ENCODE assay signal across 9 mouse cellular contexts in the genomic region with DNA sequence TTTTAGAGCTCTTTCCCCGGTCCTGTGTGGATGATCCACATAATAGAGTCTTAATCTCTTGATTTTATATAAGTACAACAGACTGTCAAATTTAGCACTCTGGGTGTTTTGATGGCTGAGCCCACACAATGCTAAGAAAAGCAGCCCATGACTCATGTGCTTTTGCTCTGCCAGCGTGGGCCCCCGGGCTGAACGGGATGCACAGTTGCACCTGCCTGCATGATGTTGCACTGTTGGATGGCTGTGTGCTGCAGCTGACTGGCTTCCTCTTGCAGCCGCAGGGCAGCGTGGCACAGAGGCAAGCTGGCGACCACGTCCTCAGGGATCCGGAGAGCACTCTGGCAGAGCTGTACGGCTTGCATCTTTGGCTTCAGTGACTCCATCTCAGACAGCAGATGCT.
A peak's percentile ranks its signal among the peaks of the same experiment; 100 is the strongest.
DNase-seq lines count a peak whose midpoint lies in the region; ATAC-seq and TF ChIP-seq lines count a peak whose summit lies in the region.
"Had no signal": no experiment of that assay in that cellular context is flagged by ENCODE, and none has a peak within 500 bp of the region (broad histone marks: within the 10 kb centered on the region; RNA-seq: fewer than 3 reads in every experiment).

No protein-coding gene starts in this region.

- no peaks in the 10 kb centered on the region for H3K9me3 ChIP-seq in CH12.LX (replicated peaks; ENCODE audit: low read length)
- H3K9me3 ChIP-seq in neural tube, embryonic 14.5 days (ENCODE audit: control insufficient read depth, low read length): no peaks in the 10 kb centered on the region
- H3K9me3 ChIP-seq: limb, embryonic 12.5 days had no signal

- no peak overlapping the region for H3K9ac ChIP-seq in CH12.LX (ENCODE audit: insufficient read depth, low read depth)
- H3K9ac ChIP-seq in neural tube, embryonic 14.5 days (replicated peaks; ENCODE audit: low read depth, low read length): no peak overlapping the region
- H3K9ac ChIP-seq: limb, embryonic 12.5 days had no signal

- in situ Hi-C loops in CH12.LX (cut with MboI; ENCODE audit: low pct_ligation_motif_present, low pct_unique_long_range_greater_than_20kb, low sequenced_read_pairs): no loop called here

- no peak for TF ChIP-seq POLR2A in CH12.LX (IDR thresholded peaks at IDR 0.05; ENCODE audit: low read depth, low read length)

- no peak for TF ChIP-seq RAD21 in CH12.LX (IDR thresholded peaks at IDR 0.05; ENCODE audit: low read depth, low read length)

- no peaks in the 10 kb centered on the region for H3K36me3 ChIP-seq in CH12.LX (replicated peaks in 1 of 2; ENCODE audit: control insufficient read depth in 1 of 2, insufficient read depth in 1 of 2, low read length in 1 of 2)
- no peaks in the 10 kb centered on the region for H3K36me3 ChIP-seq in neural tube, embryonic 14.5 days (ENCODE audit: control insufficient read depth, insufficient read depth, low read length)

- H3K4me1 ChIP-seq in CH12.LX (ENCODE audit: control insufficient read depth in 1 of 2, insufficient read depth in 2 of 2): peaks cover 3 to 17% of the 10 kb centered on the region in 2 experiments
- no peaks in the 10 kb centered on the region for H3K4me1 ChIP-seq in neural tube, embryonic 14.5 days (ENCODE audit: control insufficient read depth, insufficient read depth, low read length)

- ATAC-seq in neural tube, embryonic 14.5 days (ENCODE audit: low read depth): peak; percentile 93

- DNase-seq in CH12.LX (ENCODE audit: extremely low read depth): peak; percentile 28
- DNase-seq in cerebellum, adult 9-11 months: peak; percentile 61
- DNase-seq in layer of hippocampus, adult 8-10 months (ENCODE audit: low spot score in 2 of 2): peak; percentile 81 to 84
- no peak for DNase-seq in heart, adult 18-20 months
- no peak for DNase-seq in ovary, postnatal 36 days (ENCODE audit: low spot score)
- no peak for DNase-seq in ovary, adult 18-20 months (ENCODE audit: low spot score)
- DNase-seq in adrenal gland, adult 8-10 months: no peak

- no peak for TF ChIP-seq EP300 in CH12.LX (IDR thresholded peaks at IDR 0.05; ENCODE audit: low read length)

- H3K79me2 ChIP-seq in CH12.LX (replicated peaks; ENCODE audit: control insufficient read depth, extremely low read depth, insufficient read depth, poor library complexity, severe bottlenecking): no peaks in the 10 kb centered on the region

- 54% methylated on average over 10 of the region's 10 CpGs for WGBS in neural tube, embryonic 14.5 days

- dilution Hi-C loops in CH12.LX (cut with MboI; ENCODE audit: extremely low pct_ligation_motif_present, extremely low pct_unique_long_range_greater_than_20kb, low sequenced_read_pairs): no loop called here

- no peaks in the 10 kb centered on the region for H3K27me3 ChIP-seq in CH12.LX (replicated peaks)
- no peaks in the 10 kb centered on the region for H3K27me3 ChIP-seq in neural tube, embryonic 14.5 days (ENCODE audit: control insufficient read depth, insufficient read depth, low read length)
- H3K27me3 ChIP-seq: limb, embryonic 12.5 days had no signal

- TF ChIP-seq CTCF in CH12.LX (conservative IDR thresholded peaks at IDR 0.05 in 1 of 2, IDR thresholded peaks at IDR 0.05 in 1 of 2; ENCODE audit: low read depth in 2 of 2, low read length in 2 of 2): no peak

- no peak overlapping the region for H3K27ac ChIP-seq in CH12.LX (ENCODE audit: insufficient read depth, low read depth)
- H3K27ac ChIP-seq in neural tube, embryonic 14.5 days (ENCODE audit: low read depth, low read length): peak overlapping the region; percentile 39; the same call in 1 of the 2 replicates
- H3K27ac ChIP-seq: limb, embryonic 12.5 days had no signal

- H3K4me2 ChIP-seq in CH12.LX (ENCODE audit: insufficient read depth, low read depth, poor library complexity, severe bottlenecking): no peak overlapping the region
- no peak overlapping the region for H3K4me2 ChIP-seq in neural tube, embryonic 14.5 days (ENCODE audit: low read depth, low read length)
- H3K4me2 ChIP-seq: limb, embryonic 12.5 days had no signal

- H3K4me3 ChIP-seq in CH12.LX (replicated peaks in 1 of 3; ENCODE audit: low read depth in 2 of 3, low read length in 2 of 3, poor library complexity in 1 of 3): no peak overlapping the region
- H3K4me3 ChIP-seq in neural tube, embryonic 14.5 days (ENCODE audit: low read depth, low read length): no peak overlapping the region
- H3K4me3 ChIP-seq: limb, embryonic 12.5 days had no signal

TF ChIP-seq in CH12.LX, 34 proteins besides CTCF, POLR2A, EP300 and RAD21:
- TF ChIP-seq MXI1 (IDR thresholded peaks at IDR 0.05; ENCODE audit: low read depth, low read length) (no peak), BHLHE40 (IDR thresholded peaks at IDR 0.05; ENCODE audit: low read depth, low read length) (peak; percentile 50; the same call in 1 of the 2 replicates)
TF ChIP-seq in CH12.LX: peak in this region for 1.

Comparison
In these comparisons a context has a peak if more than half of its experiments do, and no peak if none do; other contexts are left out.
1. DNase-seq: peak in CH12.LX (single experiment), cerebellum, adult 9-11 months (single experiment) and layer of hippocampus, adult 8-10 months (2 of 2); none in heart, adult 18-20 months (0 of 2), ovary, postnatal 36 days (single experiment), ovary, adult 18-20 months (single experiment) and adrenal gland, adult 8-10 months (single experiment).